ENCODE assay signal across 8 mouse cellular contexts in the genomic region with DNA sequence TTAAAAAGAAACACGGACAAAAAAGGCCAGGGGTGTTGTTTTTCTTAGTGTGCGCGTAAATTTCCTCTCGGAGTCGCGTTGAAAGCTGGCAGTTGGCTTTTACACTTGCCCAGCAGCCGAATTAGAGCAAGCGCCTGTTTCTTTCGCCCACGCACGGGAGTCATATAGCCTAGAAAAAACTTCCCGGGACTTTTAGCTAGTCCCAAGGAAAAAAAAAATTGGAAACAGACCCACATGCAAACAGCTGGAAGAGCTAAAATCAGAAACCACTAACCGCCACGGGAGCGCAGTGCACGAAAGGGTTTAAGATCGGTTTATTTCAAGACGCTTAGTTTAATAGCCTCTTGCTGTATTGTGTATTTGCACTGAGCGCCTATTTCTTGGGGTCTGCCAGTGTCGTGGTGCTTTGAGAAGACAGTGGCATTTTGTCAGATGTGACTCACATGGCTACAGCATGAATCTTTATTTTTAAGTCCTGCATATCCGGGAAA. TPM values are rescaled to one million over a fixed set of nuclear protein-coding genes. Genes with fewer than 3 reads are reported as not detected.
DNase-seq lines count a peak whose midpoint lies in the region; ATAC-seq lines count a peak whose summit lies in the region.

No protein-coding gene starts in this region.

- DNase-seq in liver, embryonic 11.5 days (ENCODE audit: low spot score), result peak; percentile 37
- DNase-seq in liver, result no peak
- DNase-seq in retina, embryonic 14.5 days (ENCODE audit: low spot score), result peak; percentile 28
- no peak for DNase-seq in testis, postnatal 14 days (ENCODE audit: low spot score)
- DNase-seq in urinary bladder, postnatal 25 days (ENCODE audit: low spot score), result no peak

- no peak overlapping the region; the same call in 1 of the 2 replicates for H3K9ac ChIP-seq in liver, embryonic 11.5 days (ENCODE audit: low read depth, low read length)
- peak overlapping the region; percentile 76 for H3K9ac ChIP-seq in embryonic facial prominence, embryonic 15.5 days
- peak overlapping the region; percentile 69; the same call in 1 of the 2 replicates for H3K9ac ChIP-seq in hindbrain, embryonic 12.5 days
- peak overlapping the region; percentile 27 for H3K9ac ChIP-seq in limb, embryonic 13.5 days

- H3K4me2 ChIP-seq in liver, embryonic 11.5 days, result peak overlapping the region; percentile 98
- peak overlapping the region; percentile 91 for H3K4me2 ChIP-seq in embryonic facial prominence, embryonic 15.5 days (replicated peaks)
- peak overlapping the region; percentile 96 for H3K4me2 ChIP-seq in hindbrain, embryonic 12.5 days (replicated peaks)
- H3K4me2 ChIP-seq in limb, embryonic 13.5 days (replicated peaks), result peak overlapping the region; percentile 95

- no peaks in the 10 kb centered on the region for H3K36me3 ChIP-seq in liver, embryonic 11.5 days (ENCODE audit: control insufficient read depth, insufficient read depth, low read length)
- H3K36me3 ChIP-seq in embryonic facial prominence, embryonic 15.5 days, result 0 out of 2 replicates have a peak, but pooled peaks cover 2% of the 10 kb centered on the region
- no peaks in the 10 kb centered on the region for H3K36me3 ChIP-seq in hindbrain, embryonic 12.5 days
- H3K36me3 ChIP-seq in limb, embryonic 13.5 days, result peaks cover 12% of the 10 kb centered on the region

- ATAC-seq in liver, embryonic 11.5 days (replicated peaks; ENCODE audit: low FRiP score), result no peak
- no peak for ATAC-seq in embryonic facial prominence, embryonic 15.5 days (ENCODE audit: insufficient number of reproducible peaks, low FRiP score, low TSS enrichment, low read depth)
- no peak for ATAC-seq in hindbrain, embryonic 12.5 days (ENCODE audit: low FRiP score)
- ATAC-seq in limb, embryonic 13.5 days (ENCODE audit: low FRiP score, low read depth), result no peak

- H3K27me3 ChIP-seq in liver, embryonic 11.5 days (replicated peaks; ENCODE audit: control insufficient read depth, insufficient read depth, low read length), result peaks cover 23% of the 10 kb centered on the region
- H3K27me3 ChIP-seq in embryonic facial prominence, embryonic 15.5 days, result no peaks in the 10 kb centered on the region
- peaks cover 31% of the 10 kb centered on the region for H3K27me3 ChIP-seq in hindbrain, embryonic 12.5 days
- H3K27me3 ChIP-seq in limb, embryonic 13.5 days, result peaks cover 23% of the 10 kb centered on the region

- no peaks in the 10 kb centered on the region for H3K9me3 ChIP-seq in liver, embryonic 11.5 days (ENCODE audit: control insufficient read depth, low read length)
- no peaks in the 10 kb centered on the region for H3K9me3 ChIP-seq in embryonic facial prominence, embryonic 15.5 days (replicated peaks)
- H3K9me3 ChIP-seq in hindbrain, embryonic 12.5 days (replicated peaks), result no peaks in the 10 kb centered on the region
- no peaks in the 10 kb centered on the region for H3K9me3 ChIP-seq in limb, embryonic 13.5 days

- no peak overlapping the region for H3K27ac ChIP-seq in liver, embryonic 11.5 days (ENCODE audit: low read depth, low read length)
- peak overlapping the region; percentile 89 for H3K27ac ChIP-seq in embryonic facial prominence, embryonic 15.5 days (replicated peaks)
- H3K27ac ChIP-seq in hindbrain, embryonic 12.5 days, result no peak overlapping the region
- peak overlapping the region; percentile 40; the same call in 1 of the 2 replicates for H3K27ac ChIP-seq in limb, embryonic 13.5 days

- H3K4me1 ChIP-seq in liver, embryonic 11.5 days (replicated peaks; ENCODE audit: control insufficient read depth, insufficient read depth, low read length), result 0 out of 2 replicates have a peak, but pooled peaks cover 2% of the 10 kb centered on the region
- no peaks in the 10 kb centered on the region for H3K4me1 ChIP-seq in embryonic facial prominence, embryonic 15.5 days
- H3K4me1 ChIP-seq in hindbrain, embryonic 12.5 days, result peaks cover 8% of the 10 kb centered on the region; the same call in 1 of the 2 replicates
- peaks cover 5% of the 10 kb centered on the region; the same call in 1 of the 2 replicates for H3K4me1 ChIP-seq in limb, embryonic 13.5 days

- 14% methylated on average over 21 of the region's 21 CpGs for WGBS in liver, embryonic 11.5 days
- WGBS in embryonic facial prominence, embryonic 15.5 days, result 1% methylated on average over 21 of the region's 21 CpGs
- 7% methylated on average over 21 of the region's 21 CpGs for WGBS in hindbrain, embryonic 12.5 days
- WGBS in limb, embryonic 13.5 days, result 1% methylated on average over 21 of the region's 21 CpGs

- peak overlapping the region; percentile 67 for H3K4me3 ChIP-seq in liver, embryonic 11.5 days (ENCODE audit: low read depth, low read length)
- H3K4me3 ChIP-seq in embryonic facial prominence, embryonic 15.5 days (replicated peaks), result peak overlapping the region; percentile 83
- peak overlapping the region; percentile 67 for H3K4me3 ChIP-seq in hindbrain, embryonic 12.5 days
- peak overlapping the region; percentile 63 for H3K4me3 ChIP-seq in limb, embryonic 13.5 days

RNA-seq across cellular contexts. Expression of gene Klf5, which starts 1.3 kb away (rescaled TPM):
- 2.7 and 3.5 TPM in 2 replicates for polyA plus RNA-seq in liver, embryonic 11.5 days (2014; fragmentation: Nextera tagmentation; extraction: Ambion mirVana)
- 70.8 and 75.4 TPM in 2 replicates for polyA plus RNA-seq in embryonic facial prominence, embryonic 15.5 days (2015; fragmentation: Nextera tagmentation; extraction: Ambion mirVana)
- 3.2 and 4.5 TPM in 2 replicates for polyA plus RNA-seq in hindbrain, embryonic 12.5 days (2016; fragmentation: Nextera tagmentation; extraction: Ambion mirVana)
- polyA plus RNA-seq in limb, embryonic 13.5 days (2015; fragmentation: Nextera tagmentation; extraction: Ambion mirVana), result 13.8 and 14.7 TPM in 2 replicates

Comparison
In these comparisons a context has a peak if more than half of its experiments do, and no peak if none do; other contexts are left out.
1. DNase-seq: peak in liver, embryonic 11.5 days (single experiment) and retina, embryonic 14.5 days (single experiment); none in liver (single experiment), testis, postnatal 14 days (single experiment) and urinary bladder, postnatal 25 days (single experiment).
2. H3K27ac ChIP-seq: peak in embryonic facial prominence, embryonic 15.5 days (single experiment) and limb, embryonic 13.5 days (single experiment); none in liver, embryonic 11.5 days (single experiment) and hindbrain, embryonic 12.5 days (single experiment).
3. Peak in every context shown above with its lines, with median percentiles within 50 percentile points of each other: H3K4me2 ChIP-seq and H3K4me3 ChIP-seq.